Comparison of ENCODE assay signal across 8 mouse cellular contexts in genomic region chr5:65199346-65200128, GRCm38 (mm10). TPM values are rescaled to one million over a fixed set of nuclear protein-coding genes. Genes with fewer than 3 reads are reported as not detected.
DNase-seq lines count a peak whose midpoint lies in the region; ATAC-seq and TF ChIP-seq lines count a peak whose summit lies in the region.

TSS of gene Wdr19 (plus strand) at chr5:65199696.

- H3K27ac ChIP-seq in hindbrain, embryonic 10.5 days, result peak within 1 kb of the TSS; percentile 87
- peak within 1 kb of the TSS; percentile 79 for H3K27ac ChIP-seq in lung, postnatal 0 days (ENCODE audit: low read length)

- peak within 1 kb of the TSS; percentile 47; the same call in 1 of the 2 replicates for H3K9ac ChIP-seq in lung, postnatal 0 days (replicated peaks; ENCODE audit: low read depth)

- DNase-seq in MN1 (ENCODE audit: low spot score), result peak; percentile 96
- DNase-seq in cerebellum, adult 9-10 months, result peak; percentile 100
- peak; percentile 98 for DNase-seq in hindbrain, embryonic 10.5 days (ENCODE audit: low spot score)
- peak; percentile 100 for DNase-seq in layer of hippocampus, adult 9-11 months
- DNase-seq in lung, postnatal 0 days (ENCODE audit: low spot score), result peak; percentile 100
- peak; percentile 93 for DNase-seq in ovary, postnatal 14 days (ENCODE audit: low spot score)
- peak; percentile 99 for DNase-seq in thymus, postnatal 14 days

- H3K36me3 ChIP-seq in hindbrain, embryonic 10.5 days, result peaks cover 7% of the 10 kb centered on the region; the same call in 1 of the 2 replicates
- no peaks in the 10 kb centered on the region for H3K36me3 ChIP-seq in lung, postnatal 0 days (ENCODE audit: insufficient read depth, low read length)

- no peaks in the 10 kb centered on the region for H3K27me3 ChIP-seq in hindbrain, embryonic 10.5 days (ENCODE audit: insufficient read depth, poor library complexity, severe bottlenecking)
- no peaks in the 10 kb centered on the region for H3K27me3 ChIP-seq in lung, postnatal 0 days (replicated peaks; ENCODE audit: insufficient read depth, low read length)

- peak; percentile 92 for ATAC-seq in frontal cortex, adult (ENCODE audit: low TSS enrichment)
- ATAC-seq in lung, postnatal 0 days, result peak; percentile 99

- TF ChIP-seq CTCF in lung, postnatal 0 days (IDR thresholded peaks at IDR 0.05), result no peak

- peaks cover 13% of the 10 kb centered on the region for H3K4me1 ChIP-seq in hindbrain, embryonic 10.5 days (replicated peaks)
- no peaks in the 10 kb centered on the region for H3K4me1 ChIP-seq in lung, postnatal 0 days (ENCODE audit: insufficient read depth, low read depth, low read length)

- TF ChIP-seq EP300 in lung, postnatal 0 days (IDR thresholded peaks at IDR 0.05), result no peak

- H3K4me3 ChIP-seq in hindbrain, embryonic 10.5 days, result peak within 1 kb of the TSS; percentile 73
- peak within 1 kb of the TSS; percentile 64 for H3K4me3 ChIP-seq in lung, postnatal 0 days (ENCODE audit: low read depth, low read length)

- H3K9me3 ChIP-seq in hindbrain, embryonic 10.5 days, result no peaks in the 10 kb centered on the region
- no peaks in the 10 kb centered on the region for H3K9me3 ChIP-seq in lung, postnatal 0 days (ENCODE audit: low read length)

- peak within 1 kb of the TSS; percentile 69 for H3K4me2 ChIP-seq in lung, postnatal 0 days (replicated peaks; ENCODE audit: low read depth, low read length)

- whole genome bisulfite sequencing in hindbrain, embryonic 10.5 days, result under 1% methylated on average over 37 of the region's 37 CpGs
- 1% methylated on average over 37 of the region's 37 CpGs for WGBS in lung, postnatal 0 days

RNA-seq across cellular contexts. Expression of gene Wdr19, which starts in this region (rescaled TPM):
- 12.4 and 12.9 TPM in 2 replicates for polyA plus RNA-seq in hindbrain, embryonic 10.5 days (2016; fragmentation: Nextera tagmentation; extraction: Ambion mirVana)
- polyA plus RNA-seq in lung, postnatal 0 days (2015; fragmentation: Nextera tagmentation; extraction: Ambion mirVana), result 8.6 and 9.3 TPM in 2 replicates

Comparison
In these comparisons a context has a peak if more than half of its experiments do, and no peak if none do; other contexts are left out.
1. Peak in every context shown above with its lines: DNase-seq, ATAC-seq, H3K4me3 ChIP-seq and H3K27ac ChIP-seq.